8 mouse cellular contexts compared by ENCODE assay signal in the genomic region with DNA sequence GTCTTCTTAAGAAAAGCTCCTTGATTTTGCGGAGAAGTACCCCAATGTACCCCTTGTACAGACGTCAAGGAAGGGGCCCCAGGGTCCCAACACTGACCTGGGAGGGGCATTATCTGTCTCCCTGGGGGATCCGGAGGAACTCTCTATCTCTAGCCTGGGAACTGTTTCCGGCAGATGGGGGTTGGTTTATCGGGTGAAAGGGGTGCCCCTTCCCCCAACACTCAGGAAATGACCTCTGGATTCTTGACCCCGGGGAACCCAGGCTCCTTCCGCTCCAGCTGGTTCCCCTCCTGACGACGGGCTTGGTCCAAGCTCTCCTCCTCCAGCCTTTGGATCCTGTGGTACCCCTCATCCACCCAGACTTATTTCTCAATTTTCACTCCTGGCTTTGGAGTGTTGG. TPM values are rescaled to one million over a fixed set of nuclear protein-coding genes. Genes with fewer than 3 reads are reported as not detected.
DNase-seq lines count a peak whose midpoint lies in the region; ATAC-seq lines count a peak whose summit lies in the region.

No protein-coding gene starts in this region.

- peak overlapping the region; percentile 14; the same call in 1 of the 2 replicates for H3K4me3 ChIP-seq in forebrain, embryonic 14.5 days (ENCODE audit: low read depth, low read length)
- peak overlapping the region; percentile 71 for H3K4me3 ChIP-seq in intestine, embryonic 16.5 days (ENCODE audit: low read length)
- peak overlapping the region; percentile 58 for H3K4me3 ChIP-seq in liver, embryonic 16.5 days (ENCODE audit: low read depth, low read length)
- peak overlapping the region; percentile 57 for H3K4me3 ChIP-seq in stomach, embryonic 14.5 days (ENCODE audit: low read depth, low read length)

- DNase-seq in R1 (ENCODE audit: low read depth, low spot score) (peak; percentile 75), MN1 (ENCODE audit: low spot score) (no peak)
- DNase-seq in forebrain, embryonic 14.5 days (ENCODE audit: low spot score): no peak
- DNase-seq in right cerebral cortex, adult 18-20 months: no peak
- DNase-seq in frontal cortex, postnatal 14 days (ENCODE audit: low spot score in 2 of 2): no peak

- H3K36me3 ChIP-seq in forebrain, embryonic 14.5 days (ENCODE audit: control insufficient read depth, insufficient read depth, low read length): no peaks in the 10 kb centered on the region
- no peaks in the 10 kb centered on the region for H3K36me3 ChIP-seq in intestine, embryonic 16.5 days (ENCODE audit: control insufficient read depth, insufficient read depth, low read length)
- no peaks in the 10 kb centered on the region for H3K36me3 ChIP-seq in liver, embryonic 16.5 days (ENCODE audit: control insufficient read depth, insufficient read depth)
- H3K36me3 ChIP-seq in stomach, embryonic 14.5 days (ENCODE audit: control insufficient read depth, insufficient read depth, low read length): no peaks in the 10 kb centered on the region

- 14% methylated on average over 9 of the region's 9 CpGs for WGBS in forebrain, embryonic 14.5 days
- WGBS in intestine, embryonic 16.5 days: 11% methylated on average over 9 of the region's 9 CpGs
- WGBS in liver, embryonic 16.5 days (ENCODE audit: insufficient replicate concordance): under 1% methylated on average over 9 of the region's 9 CpGs
- 12% methylated on average over 9 of the region's 9 CpGs for WGBS in stomach, embryonic 14.5 days

- peaks cover 17% of the 10 kb centered on the region for H3K4me1 ChIP-seq in forebrain, embryonic 14.5 days (ENCODE audit: control insufficient read depth, insufficient read depth, low read length)
- peaks cover 28% of the 10 kb centered on the region for H3K4me1 ChIP-seq in intestine, embryonic 16.5 days (ENCODE audit: control insufficient read depth, insufficient read depth, low read length)
- peaks cover 7% of the 10 kb centered on the region for H3K4me1 ChIP-seq in liver, embryonic 16.5 days (ENCODE audit: control insufficient read depth, low read depth, low read length)
- peaks cover 20% of the 10 kb centered on the region for H3K4me1 ChIP-seq in stomach, embryonic 14.5 days (ENCODE audit: control insufficient read depth, insufficient read depth, low read length)

- no peak overlapping the region for H3K27ac ChIP-seq in forebrain, embryonic 14.5 days (ENCODE audit: low read depth, low read length)
- H3K27ac ChIP-seq in intestine, embryonic 16.5 days (ENCODE audit: low read length): no peak overlapping the region; the same call in 1 of the 2 replicates
- peak overlapping the region; percentile 70; the same call in 1 of the 2 replicates for H3K27ac ChIP-seq in liver, embryonic 16.5 days (ENCODE audit: low read length)
- no peak overlapping the region for H3K27ac ChIP-seq in stomach, embryonic 14.5 days (ENCODE audit: low read length)

- no peak for ATAC-seq in forebrain, embryonic 14.5 days
- no peak for ATAC-seq in intestine, embryonic 16.5 days
- ATAC-seq in liver, embryonic 16.5 days (ENCODE audit: low read depth): peak; percentile 32
- 0 out of 2 replicates have a peak, but pooled peaks have one; percentile 0 for ATAC-seq in stomach, embryonic 14.5 days (ENCODE audit: insufficient number of reproducible peaks, insufficient read depth, low FRiP score, low read depth)

- H3K27me3 ChIP-seq in forebrain, embryonic 14.5 days (replicated peaks; ENCODE audit: control insufficient read depth, insufficient read depth, low read length): peaks cover 17% of the 10 kb centered on the region; the same call in 1 of the 2 replicates
- H3K27me3 ChIP-seq in intestine, embryonic 16.5 days (replicated peaks; ENCODE audit: control insufficient read depth, insufficient read depth, low read length): peaks cover 25% of the 10 kb centered on the region
- peaks cover 36% of the 10 kb centered on the region for H3K27me3 ChIP-seq in liver, embryonic 16.5 days (ENCODE audit: control insufficient read depth, insufficient read depth, low read depth, low read length)
- H3K27me3 ChIP-seq in stomach, embryonic 14.5 days (ENCODE audit: control insufficient read depth, insufficient read depth, low read length): no peaks in the 10 kb centered on the region

- H3K9me3 ChIP-seq in forebrain, embryonic 14.5 days (replicated peaks; ENCODE audit: control insufficient read depth, low read length): no peaks in the 10 kb centered on the region
- H3K9me3 ChIP-seq in intestine, embryonic 16.5 days (ENCODE audit: control insufficient read depth, low read length): no peaks in the 10 kb centered on the region
- H3K9me3 ChIP-seq in liver, embryonic 16.5 days (replicated peaks; ENCODE audit: control insufficient read depth, low read length): no peaks in the 10 kb centered on the region
- H3K9me3 ChIP-seq in stomach, embryonic 14.5 days (ENCODE audit: control insufficient read depth, low read depth, low read length): no peaks in the 10 kb centered on the region

- H3K4me2 ChIP-seq in forebrain, embryonic 14.5 days (ENCODE audit: low read length): peak overlapping the region; percentile 52
- H3K4me2 ChIP-seq in intestine, embryonic 16.5 days (ENCODE audit: low read depth, low read length): peak overlapping the region; percentile 100
- peak overlapping the region; percentile 80 for H3K4me2 ChIP-seq in liver, embryonic 16.5 days (ENCODE audit: low read depth, low read length)
- H3K4me2 ChIP-seq in stomach, embryonic 14.5 days (replicated peaks; ENCODE audit: low read depth, low read length): peak overlapping the region; percentile 92

- no peak overlapping the region for H3K9ac ChIP-seq in forebrain, embryonic 14.5 days (ENCODE audit: low read length)
- peak overlapping the region; percentile 52 for H3K9ac ChIP-seq in intestine, embryonic 16.5 days (ENCODE audit: low read depth, low read length)
- peak overlapping the region; percentile 30; the same call in 1 of the 2 replicates for H3K9ac ChIP-seq in liver, embryonic 16.5 days (ENCODE audit: low read depth, low read length)
- no peak overlapping the region; the same call in 1 of the 2 replicates for H3K9ac ChIP-seq in stomach, embryonic 14.5 days (replicated peaks; ENCODE audit: low read depth, low read length)

RNA-seq across cellular contexts. Expression of a gene that starts 2.8 kb away (rescaled TPM):
- 28.6 and 30.7 TPM in 2 replicates for polyA plus RNA-seq in forebrain, embryonic 14.5 days (2014; fragmentation: Nextera tagmentation; extraction: Ambion mirVana)
- polyA plus RNA-seq in intestine, embryonic 16.5 days (2015; fragmentation: Nextera tagmentation; extraction: Ambion mirVana): 41.8 and 47.0 TPM in 2 replicates
- 78.8 and 81.7 TPM in 2 replicates for polyA plus RNA-seq in liver, embryonic 16.5 days (2015; fragmentation: Nextera tagmentation; extraction: Ambion mirVana)
- polyA plus RNA-seq in stomach, embryonic 14.5 days (2014; fragmentation: Nextera tagmentation; extraction: Ambion mirVana): 38.6 and 47.8 TPM in 2 replicates

RNA-seq across cellular contexts. Expression of a gene that starts 16.6 kb away (rescaled TPM):
- 39.5 and 41.7 TPM in 2 replicates for polyA plus RNA-seq in forebrain, embryonic 14.5 days (2014; fragmentation: Nextera tagmentation; extraction: Ambion mirVana)
- 0.73 and 0.97 TPM in 2 replicates for polyA plus RNA-seq in intestine, embryonic 16.5 days (2015; fragmentation: Nextera tagmentation; extraction: Ambion mirVana)
- 0.39 and 0.50 TPM in 2 replicates for polyA plus RNA-seq in liver, embryonic 16.5 days (2015; fragmentation: Nextera tagmentation; extraction: Ambion mirVana)
- polyA plus RNA-seq in stomach, embryonic 14.5 days (2014; fragmentation: Nextera tagmentation; extraction: Ambion mirVana): 2.5 and 2.6 TPM in 2 replicates

RNA-seq across cellular contexts. Expression of a gene that starts 17.8 kb away (rescaled TPM):
- 1.3 and 3.0 TPM in 2 replicates for polyA plus RNA-seq in forebrain, embryonic 14.5 days (2014; fragmentation: Nextera tagmentation; extraction: Ambion mirVana)
- polyA plus RNA-seq in intestine, embryonic 16.5 days (2015; fragmentation: Nextera tagmentation; extraction: Ambion mirVana): 6.0 and 6.8 TPM in 2 replicates
- polyA plus RNA-seq in liver, embryonic 16.5 days (2015; fragmentation: Nextera tagmentation; extraction: Ambion mirVana): 5.8 and 11.2 TPM in 2 replicates
- 9.3 and 10.1 TPM in 2 replicates for polyA plus RNA-seq in stomach, embryonic 14.5 days (2014; fragmentation: Nextera tagmentation; extraction: Ambion mirVana)

RNA-seq across cellular contexts. Expression of a gene that starts 38.5 kb away (rescaled TPM):
- polyA plus RNA-seq in forebrain, embryonic 14.5 days (2014; fragmentation: Nextera tagmentation; extraction: Ambion mirVana): 90.4 and 115 TPM in 2 replicates
- polyA plus RNA-seq in intestine, embryonic 16.5 days (2015; fragmentation: Nextera tagmentation; extraction: Ambion mirVana): 94.7 and 103 TPM in 2 replicates
- polyA plus RNA-seq in liver, embryonic 16.5 days (2015; fragmentation: Nextera tagmentation; extraction: Ambion mirVana): 52.1 and 58.4 TPM in 2 replicates
- polyA plus RNA-seq in stomach, embryonic 14.5 days (2014; fragmentation: Nextera tagmentation; extraction: Ambion mirVana): 126 and 139 TPM in 2 replicates

Comparison
In these comparisons a context has a peak if more than half of its experiments do, and no peak if none do; other contexts are left out.
1. ATAC-seq: peak in liver, embryonic 16.5 days (single experiment) and stomach, embryonic 14.5 days (single experiment); none in forebrain, embryonic 14.5 days (single experiment) and intestine, embryonic 16.5 days (single experiment).
2. H3K4me3 ChIP-seq: peak in every context shown above with its lines; median percentile 71 in intestine, embryonic 16.5 days; 58 in liver, embryonic 16.5 days; 57 in stomach, embryonic 14.5 days; 14 in forebrain, embryonic 14.5 days.
3. H3K9ac ChIP-seq: peak in intestine, embryonic 16.5 days (single experiment) and liver, embryonic 16.5 days (single experiment); none in forebrain, embryonic 14.5 days (single experiment) and stomach, embryonic 14.5 days (single experiment).
4. RNA of a gene that starts 16.6 kb away (polyA plus RNA-seq): 39.5 to 41.7 TPM in forebrain, embryonic 14.5 days; 2.5 to 2.6 TPM in stomach, embryonic 14.5 days, 0.73 to 0.97 TPM in intestine, embryonic 16.5 days and 0.39 to 0.50 TPM in liver, embryonic 16.5 days; every median in the first group is over 10 times any median in the second.
5. Peak in every context shown above with its lines, with median percentiles within 50 percentile points of each other: H3K4me2 ChIP-seq.